ENCODE assay signal across 11 mouse cellular contexts in the genomic region with DNA sequence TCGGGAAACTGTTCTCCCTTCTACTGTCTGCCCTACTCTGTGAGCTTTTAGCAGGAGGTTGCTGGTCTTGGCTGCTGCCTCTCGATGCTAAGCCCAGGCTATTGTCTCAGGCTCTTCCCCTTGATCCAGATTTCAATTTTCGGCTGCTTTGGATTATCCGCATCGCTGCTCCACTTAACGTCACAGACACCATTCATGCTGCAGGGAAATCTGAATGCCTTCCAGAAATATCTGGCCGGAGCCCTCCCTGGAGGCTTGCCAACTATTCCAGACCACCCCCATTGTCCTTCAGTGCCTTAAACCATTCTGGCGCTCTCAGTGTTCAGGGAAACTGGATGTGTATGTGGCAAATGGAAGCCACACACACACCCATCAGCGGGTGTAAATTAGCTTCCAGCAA.
A peak's percentile ranks its signal among the peaks of the same experiment; 100 is the strongest.
DNase-seq lines count a peak whose midpoint lies in the region; ATAC-seq lines count a peak whose summit lies in the region.
"Had no signal": no experiment of that assay in that cellular context is flagged by ENCODE, and none has a peak within 500 bp of the region (broad histone marks: within the 10 kb centered on the region; RNA-seq: fewer than 3 reads in every experiment).

No protein-coding gene starts in this region.

- H3K27me3 ChIP-seq in lung, embryonic 15.5 days = no peaks in the 10 kb centered on the region
- H3K27me3 ChIP-seq in hindbrain, embryonic 16.5 days (replicated peaks; ENCODE audit: control insufficient read depth, insufficient read depth, low read length) = no peaks in the 10 kb centered on the region
- H3K27me3 ChIP-seq: kidney, embryonic 15.5 days had no signal

- H3K4me3 ChIP-seq in lung, embryonic 15.5 days = no peak overlapping the region
- no peak overlapping the region for H3K4me3 ChIP-seq in hindbrain, embryonic 16.5 days (ENCODE audit: low read length)
- H3K4me3 ChIP-seq: kidney, embryonic 15.5 days had no signal

- WGBS in lung, embryonic 15.5 days = 52% methylated on average over 9 of the region's 9 CpGs
- 22% methylated on average over 9 of the region's 9 CpGs for WGBS in hindbrain, embryonic 16.5 days

- H3K36me3 ChIP-seq in lung, embryonic 15.5 days = peaks cover 4% of the 10 kb centered on the region; the same call in 1 of the 2 replicates
- no peaks in the 10 kb centered on the region for H3K36me3 ChIP-seq in hindbrain, embryonic 16.5 days (ENCODE audit: control insufficient read depth, insufficient read depth, low read length)
- H3K36me3 ChIP-seq: kidney, embryonic 15.5 days had no signal

- H3K9me3 ChIP-seq in lung, embryonic 15.5 days = no peaks in the 10 kb centered on the region
- no peaks in the 10 kb centered on the region for H3K9me3 ChIP-seq in hindbrain, embryonic 16.5 days (ENCODE audit: control insufficient read depth, low read length)
- H3K9me3 ChIP-seq: kidney, embryonic 15.5 days had no signal

- ATAC-seq in lung, embryonic 15.5 days (ENCODE audit: borderline replicate concordance, extremely low read depth, low FRiP score, low TSS enrichment) = peak; percentile 46; the same call in 1 of the 2 replicates
- peak; percentile 69 for ATAC-seq in hindbrain, embryonic 16.5 days

- no peak overlapping the region for H3K9ac ChIP-seq in lung, embryonic 15.5 days
- H3K9ac ChIP-seq in hindbrain, embryonic 16.5 days (ENCODE audit: low read depth, low read length) = no peak overlapping the region
- H3K9ac ChIP-seq: kidney, embryonic 15.5 days had no signal

- no peak overlapping the region for H3K27ac ChIP-seq in lung, embryonic 15.5 days
- peak overlapping the region; percentile 12 for H3K27ac ChIP-seq in hindbrain, embryonic 16.5 days (ENCODE audit: low read depth, low read length)
- H3K27ac ChIP-seq: kidney, embryonic 15.5 days had no signal

- peaks cover 19% of the 10 kb centered on the region for H3K4me1 ChIP-seq in lung, embryonic 15.5 days
- peaks cover 11% of the 10 kb centered on the region for H3K4me1 ChIP-seq in hindbrain, embryonic 16.5 days (ENCODE audit: control insufficient read depth, insufficient read depth, low read depth, low read length)

- peak; percentile 55 to 64 for DNase-seq in cerebellum, postnatal 14 days
- no peak for DNase-seq in cerebellum, adult 8-10 months
- no peak for DNase-seq in lung, postnatal 14 days
- DNase-seq in retina, embryonic 14.5 days (ENCODE audit: low spot score) = peak; percentile 69
- no peak for DNase-seq in adrenal gland, postnatal 36 days
- DNase-seq in adrenal gland, adult 2 months = no peak
- DNase-seq: cerebellum, adult 9-11 months; lung, adult 2 months had no signal

- H3K4me2 ChIP-seq in lung, embryonic 15.5 days = no peak overlapping the region
- no peak overlapping the region for H3K4me2 ChIP-seq in hindbrain, embryonic 16.5 days (ENCODE audit: low read length)
- H3K4me2 ChIP-seq: kidney, embryonic 15.5 days had no signal

Comparison
In these comparisons a context has a peak if more than half of its experiments do, and no peak if none do; other contexts are left out.
1. DNase-seq: peak in cerebellum, postnatal 14 days (2 of 2) and retina, embryonic 14.5 days (single experiment); none in cerebellum, adult 8-10 months (single experiment), lung, postnatal 14 days (single experiment), adrenal gland, postnatal 36 days (0 of 2) and adrenal gland, adult 2 months (single experiment).